Mouse (Mus musculus) embryonic fibroblast, embryonic 13.5 days (primary cell): ENCODE results near the gene Twnk.

Experiments
- CTCF ChIP-seq: IDR thresholded peaks from 2 replicates; pipeline ENCODE4 v1.5.1; 2011; ENCODE audit warnings: mild to moderate bottlenecking, control low read depth, low read length, moderate library complexity, borderline replicate concordance; ENCODE audit not compliant: insufficient read depth
- POLR2A ChIP-seq: IDR thresholded peaks from 2 replicates; pipeline ENCODE4 v1.6.1; 2011; ENCODE audit warnings: low read depth, mild to moderate bottlenecking, control low read depth, low read length, moderate library complexity

GRCm38 (mm10) chr19:45047935-45048643 is 42.6 kb downstream of the Twnk start:
- TF ChIP-seq POLR2A (peak; percentile 50; the same call in 1 of the 2 replicates), CTCF (no peak)
